Mouse (Mus musculus) regulatory T cell (primary cell): ENCODE measurements around the gene Il25.

Experiments
- in situ Hi-C: fragments of 300-600 bp; cut with MboI, MseI; formaldehyde crosslinking; loops from one replicate; pipeline ENCODE4 v1.15.1; 2025; ENCODE audit warnings: high pct_unique_total_duplicates

The Il25 gene

DNA sequence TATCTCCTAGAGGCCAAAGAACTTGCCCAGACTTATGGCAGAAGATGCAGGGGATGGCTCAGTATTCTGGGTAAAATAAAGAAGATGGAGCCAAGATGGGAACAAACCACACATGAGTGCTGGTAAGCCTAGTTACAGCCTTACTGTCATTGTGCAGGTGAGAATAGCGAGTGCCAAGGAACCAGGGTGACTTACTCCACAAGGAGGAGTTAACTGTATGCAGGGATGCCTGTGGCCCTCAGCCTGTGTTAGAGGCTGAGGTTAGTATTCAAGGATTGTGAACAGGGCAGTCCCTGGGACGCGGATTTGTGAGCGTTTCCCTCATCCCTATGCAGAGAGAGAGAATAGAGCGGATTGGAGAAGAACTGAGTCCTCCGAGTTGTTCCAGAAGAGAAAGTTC is 19.1 kb downstream of the Il25 start:
- in situ Hi-C loops: loop anchor here (25.0 kb wide), 1 partner anchor 1061 kb away; the partner anchor contains the start of gene Mcpt1

DNA sequence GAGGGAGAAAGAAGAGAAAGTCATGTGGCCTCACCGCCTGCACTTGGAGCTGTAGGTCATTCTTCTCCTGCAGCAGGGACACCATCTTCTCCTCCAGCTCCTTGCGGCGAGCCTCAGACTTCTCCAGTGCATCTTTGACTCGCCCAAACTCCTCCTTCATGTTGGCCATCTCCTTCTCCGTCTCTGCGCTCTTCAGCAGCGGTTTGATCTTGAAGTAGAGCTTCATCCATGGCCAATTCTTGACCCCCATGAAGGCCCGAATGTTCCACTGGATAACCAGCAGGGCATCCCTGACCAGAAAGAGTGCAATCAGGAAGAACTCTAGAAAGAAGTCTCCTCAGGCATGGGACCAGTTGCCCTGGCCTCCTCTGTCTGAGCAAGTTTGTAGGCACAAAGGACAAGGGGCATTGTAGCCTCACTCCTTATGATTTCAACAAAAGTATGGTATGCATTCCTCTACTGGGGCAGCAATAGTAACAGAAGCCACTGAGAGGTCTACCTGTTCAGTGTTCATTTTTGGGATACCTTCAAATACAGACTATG is 21.2 kb downstream of the Il25 start:
- in situ Hi-C loops: loop anchor here (25.0 kb wide), 1 partner anchor 1059 kb away; the partner anchor contains the start of gene Mcpt1

DNA sequence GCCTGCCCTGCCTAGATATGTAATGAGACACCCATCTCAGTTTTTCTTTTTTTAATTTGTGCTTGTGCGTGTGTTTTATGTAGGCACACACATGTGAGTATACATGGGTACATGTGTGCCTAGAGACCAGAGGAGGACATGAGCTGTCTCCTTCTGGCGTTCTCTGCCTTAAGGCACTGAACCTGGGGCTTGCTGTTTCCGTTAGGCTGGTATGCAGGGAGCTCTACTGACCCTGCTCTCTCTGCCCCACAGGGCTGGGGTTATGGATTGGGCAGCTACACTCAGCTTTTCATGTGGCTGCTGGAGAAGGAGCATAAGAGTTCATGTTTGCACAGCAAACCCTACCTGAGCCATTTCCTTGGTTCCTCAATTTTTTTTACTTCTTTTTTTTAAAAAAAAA is 22.0 kb downstream of the Il25 start:
- in situ Hi-C loops: loop anchor here (25.0 kb wide), 1 partner anchor 1058 kb away; the partner anchor contains the start of gene Mcpt1

GRCm38 (mm10) chr14:54955481-54955880 is 23.0 kb downstream of the Il25 start:
- in situ Hi-C loops: loop anchor here (25.0 kb wide), 1 partner anchor 1057 kb away; the partner anchor contains the start of gene Mcpt1

DNA sequence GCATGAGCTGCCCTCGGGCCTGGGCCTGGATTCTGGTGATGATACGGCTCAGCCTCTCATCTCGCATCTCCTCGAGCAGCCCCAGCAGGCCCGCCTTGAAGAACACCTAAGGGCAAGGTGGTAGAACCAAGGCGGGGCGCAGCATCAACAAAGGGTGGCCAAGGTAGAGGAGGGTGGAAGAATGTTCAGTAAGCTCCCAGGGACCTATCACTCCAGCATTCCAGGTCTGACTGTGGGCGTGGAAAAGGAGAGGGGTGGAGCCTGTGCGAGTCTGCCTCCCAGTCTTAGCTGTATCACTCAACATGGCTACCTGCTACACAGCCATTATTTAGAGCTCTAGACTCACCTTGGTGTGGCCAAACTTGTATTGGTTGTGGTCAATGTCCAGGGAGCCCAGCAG is 24.0 kb downstream of the Il25 start:
- in situ Hi-C loops: loop anchor here (25.0 kb wide), 1 partner anchor 1056 kb away; the partner anchor contains the start of gene Mcpt1

- in situ Hi-C loops: loop anchor here (25.0 kb wide), 1 partner anchor 1054 kb away; the partner anchor contains the start of gene Mcpt1
These were observed 26.0 kb downstream of the Il25 start for GRCm38 (mm10) chr14:54958503-54958902.

- in situ Hi-C loops: loop anchor here (25.0 kb wide), 1 partner anchor 1053 kb away; the partner anchor contains the start of gene Mcpt1
These were observed 26.7 kb downstream of the Il25 start for GRCm38 (mm10) chr14:54959197-54959596.

DNA sequence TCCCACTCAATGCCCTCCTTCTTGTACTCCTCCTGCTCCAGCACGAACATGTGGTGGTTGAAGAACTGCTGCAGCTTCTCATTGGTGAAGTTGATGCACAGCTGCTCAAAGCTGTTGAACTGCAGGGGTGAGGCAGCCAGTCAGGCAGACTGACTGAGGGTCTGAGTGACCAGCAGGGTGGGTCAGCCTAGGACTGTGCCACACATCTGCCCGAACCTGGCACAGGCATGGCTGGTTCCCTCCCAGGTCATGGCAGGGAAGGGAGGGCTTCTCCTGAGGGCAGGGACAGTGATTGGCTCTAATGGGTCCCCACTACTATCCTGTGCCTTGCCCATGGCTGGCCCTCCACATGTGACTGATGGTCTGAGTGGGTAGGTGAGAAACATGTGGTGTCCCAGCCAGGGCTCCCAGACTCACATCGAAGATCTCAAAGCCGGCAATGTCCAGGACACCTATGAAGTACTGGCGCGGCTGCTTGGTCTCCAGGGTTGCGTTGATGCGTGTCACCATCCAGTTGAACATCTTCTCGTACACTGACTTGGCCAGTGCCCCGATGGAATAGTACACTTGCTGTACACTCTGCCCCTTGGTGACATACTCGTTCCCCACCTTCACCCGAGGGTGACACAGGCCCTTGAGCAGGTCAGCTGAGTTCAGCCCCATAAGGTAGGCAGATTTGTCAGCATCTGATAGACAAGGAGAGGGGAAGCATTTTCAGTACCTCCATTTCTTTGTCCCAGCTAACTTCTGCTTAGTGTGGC is 27.5 kb downstream of the Il25 start:
- in situ Hi-C loops: loop anchor here (25.0 kb wide), 1 partner anchor 1052 kb away; the partner anchor contains the start of gene Mcpt1

DNA sequence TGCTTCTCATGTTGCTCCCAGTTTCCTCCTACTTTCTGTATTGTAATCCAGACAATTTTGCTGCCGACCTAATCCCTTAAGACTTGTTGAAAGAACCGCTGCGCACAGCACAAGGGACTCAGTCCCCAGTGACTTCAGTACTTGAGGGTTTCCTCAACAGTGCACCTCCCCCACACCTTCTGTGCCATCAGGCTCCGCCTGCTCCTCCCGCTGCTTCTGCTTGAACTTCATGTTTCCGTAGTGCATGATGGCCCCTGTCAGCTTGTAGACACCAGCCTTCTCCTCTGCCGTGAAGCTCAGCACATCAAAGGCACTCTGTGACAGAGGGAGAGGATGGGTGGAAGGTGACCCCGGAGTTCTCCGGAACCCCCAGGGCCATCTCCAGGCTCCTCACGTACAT is 28.3 kb downstream of the Il25 start:
- in situ Hi-C loops: loop anchor here (25.0 kb wide), 1 partner anchor 1052 kb away; the partner anchor contains the start of gene Mcpt1

DNA sequence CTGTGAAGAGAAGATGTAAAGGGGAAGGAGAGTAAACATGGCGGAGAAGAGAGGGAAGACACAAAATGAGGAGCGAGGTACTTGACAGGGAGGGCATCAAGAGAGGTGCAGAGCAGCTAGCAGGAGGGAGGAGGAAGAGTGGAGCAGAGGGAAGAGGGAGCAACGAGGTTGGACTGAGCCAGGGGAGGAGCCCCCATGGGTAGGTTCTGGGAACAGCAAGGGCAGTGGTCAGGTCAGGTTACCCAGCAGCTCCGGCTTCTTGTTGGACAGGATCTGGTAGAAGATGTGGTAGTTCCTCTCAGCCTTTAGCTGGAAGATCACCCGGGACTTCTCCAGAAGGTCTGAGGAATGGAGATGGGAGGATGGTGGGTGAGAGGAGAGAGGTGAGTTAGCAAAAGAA is 29.0 kb downstream of the Il25 start:
- in situ Hi-C loops: loop anchor here (25.0 kb wide), 1 partner anchor 1051 kb away; the partner anchor contains the start of gene Mcpt1

- in situ Hi-C loops: loop anchor here (25.0 kb wide), 1 partner anchor 1050 kb away; the partner anchor contains the start of gene Mcpt1
These were observed 30.2 kb downstream of the Il25 start for GRCm38 (mm10) chr14:54962714-54963113.

DNA sequence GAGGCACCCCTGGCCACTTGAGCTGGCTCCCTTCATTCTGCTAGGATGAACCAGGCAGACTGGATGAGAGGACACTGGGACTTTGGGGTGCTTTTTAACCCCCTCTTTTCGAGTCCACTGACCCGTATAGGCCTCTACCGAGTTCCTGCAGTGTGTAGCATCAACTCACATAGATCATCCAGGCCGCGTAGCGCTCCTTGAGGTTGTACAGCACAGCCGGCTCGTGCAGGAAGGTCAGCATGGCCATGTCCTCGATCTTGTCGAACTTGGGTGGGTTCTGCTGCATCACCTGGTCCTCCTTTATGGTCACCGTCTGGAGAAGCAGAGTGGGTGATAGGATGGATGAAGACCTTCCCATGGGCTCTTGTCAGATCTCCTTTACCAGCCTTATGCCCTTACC is 31.2 kb downstream of the Il25 start:
- in situ Hi-C loops: loop anchor here (25.0 kb wide), 1 partner anchor 1049 kb away; the partner anchor contains the start of gene Mcpt1

GRCm38 (mm10) chr14:54965044-54965443 is 32.5 kb downstream of the Il25 start:
- in situ Hi-C loops: loop anchor here (25.0 kb wide), 1 partner anchor 1047 kb away; the partner anchor contains the start of gene Mcpt1

DNA sequence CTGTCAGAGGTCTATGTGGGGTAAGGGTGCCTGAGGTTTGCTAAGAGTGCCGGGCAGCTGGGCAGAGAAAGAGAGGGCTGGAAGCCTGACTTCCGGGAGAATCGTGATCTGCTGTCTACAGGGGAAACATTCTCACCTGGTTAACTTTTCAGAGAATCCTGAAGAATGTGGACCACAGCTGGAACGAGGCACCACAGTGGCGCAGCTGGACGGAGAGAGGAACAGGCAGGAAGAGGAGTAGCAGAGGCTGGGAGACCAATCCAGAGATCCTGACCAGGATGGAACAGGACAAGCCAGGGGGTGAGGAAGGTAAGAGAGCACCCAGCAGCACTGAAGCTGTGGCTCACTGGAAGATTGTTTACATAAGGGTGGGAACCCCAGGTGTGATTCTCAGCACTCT is 33.1 kb downstream of the Il25 start:
- in situ Hi-C loops: loop anchor here (25.0 kb wide), 1 partner anchor 1047 kb away; the partner anchor contains the start of gene Mcpt1

- in situ Hi-C loops: loop anchor here (25.0 kb wide), 1 partner anchor 1046 kb away; the partner anchor contains the start of gene Mcpt1
These were observed 34.0 kb downstream of the Il25 start, which contains the start of gene Myh6 for GRCm38 (mm10) chr14:54966320-54966977. Myh6 (minus strand) TSS chr14:54966927.

DNA sequence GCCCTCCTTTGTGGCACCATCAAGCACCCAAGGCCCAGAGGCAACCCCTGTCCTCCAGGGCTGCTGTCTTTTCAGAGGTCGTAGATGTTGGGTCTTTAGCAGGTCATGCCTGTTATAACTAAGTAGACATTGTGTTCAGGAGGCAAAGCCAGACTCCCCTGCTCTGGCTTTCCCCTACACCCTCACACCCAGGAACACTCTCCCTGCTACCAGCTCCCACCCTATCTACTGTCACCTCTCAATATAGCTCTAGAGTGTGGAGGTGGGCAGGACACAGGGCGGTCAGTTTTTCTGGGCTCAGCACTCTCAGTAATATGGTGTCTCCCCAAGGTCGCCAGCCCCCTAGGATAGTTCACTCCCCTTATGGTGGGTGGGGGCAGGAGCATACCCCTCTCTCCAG is 35.4 kb downstream of the Il25 start:
- in situ Hi-C loops: loop anchor here (25.0 kb wide), 1 partner anchor 1044 kb away; the partner anchor contains the start of gene Mcpt1

DNA sequence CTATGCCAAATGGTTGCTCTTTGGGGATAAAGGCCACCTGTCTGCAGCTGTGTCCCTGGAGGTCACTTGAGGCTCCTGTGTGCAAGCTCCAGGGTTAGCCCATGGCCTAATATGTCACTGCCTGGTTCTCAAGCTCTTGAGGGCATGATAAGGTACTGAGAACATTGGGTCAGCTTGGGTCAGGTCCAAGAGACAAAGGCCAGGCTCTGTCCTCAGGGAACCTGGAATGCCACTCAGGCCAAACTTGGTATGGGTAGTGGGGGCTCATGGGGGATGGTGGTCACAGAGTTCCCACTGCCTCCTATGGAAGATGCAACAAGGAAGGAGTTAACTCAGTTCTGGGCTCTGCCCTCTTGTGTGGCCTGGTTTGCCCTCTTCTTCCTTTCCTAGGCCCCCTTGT is 35.8 kb downstream of the Il25 start:
- in situ Hi-C loops: loop anchor here (25.0 kb wide), 1 partner anchor 1044 kb away; the partner anchor contains the start of gene Mcpt1

GRCm38 (mm10) chr14:54972786-54973185 is 40.3 kb downstream of the Il25 start:
- in situ Hi-C loops: loop anchor here (10.0 to 25.0 kb wide), 2 partner anchors 1040 to 1382 kb away; partner anchors contain the start of gene Mcpt1

DNA sequence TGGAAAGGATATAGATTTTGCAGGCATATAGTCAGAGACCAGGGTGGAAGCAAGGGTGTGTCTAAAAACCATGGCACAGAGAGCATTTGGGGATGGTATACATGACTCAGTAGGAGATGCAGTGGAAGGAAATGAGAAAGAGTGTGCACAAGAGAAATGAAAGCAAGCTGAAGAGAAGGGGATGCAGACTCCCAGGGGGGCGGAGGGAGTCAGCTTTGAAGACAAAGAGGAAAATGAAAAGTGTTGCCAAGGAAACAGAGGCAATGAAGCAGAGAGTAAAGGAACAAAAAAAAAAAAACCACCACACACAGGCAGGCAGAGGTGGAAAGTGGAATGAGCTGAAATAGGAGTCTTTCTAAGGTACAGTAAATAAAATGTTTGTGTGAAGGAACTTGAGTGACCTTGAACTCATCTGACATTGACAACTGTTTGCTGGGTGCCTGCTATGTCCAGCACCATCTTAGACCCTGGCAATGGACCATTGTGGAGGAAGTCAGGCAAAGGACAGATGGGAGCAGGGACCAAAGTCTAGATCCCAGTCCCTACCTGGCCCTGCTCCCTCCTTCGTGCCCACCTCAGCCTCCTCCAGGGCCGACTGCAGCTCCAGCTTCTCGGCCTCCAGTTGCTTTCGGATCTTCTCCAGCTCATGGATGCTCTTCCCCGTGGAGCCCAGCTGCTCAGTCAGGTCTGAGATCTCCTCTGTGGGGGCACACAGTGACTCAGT is 41.7 kb downstream of the Il25 start:
- in situ Hi-C loops: loop anchor here (10.0 to 25.0 kb wide), 2 partner anchors 1038 to 1381 kb away; partner anchors contain the start of gene Mcpt1

DNA sequence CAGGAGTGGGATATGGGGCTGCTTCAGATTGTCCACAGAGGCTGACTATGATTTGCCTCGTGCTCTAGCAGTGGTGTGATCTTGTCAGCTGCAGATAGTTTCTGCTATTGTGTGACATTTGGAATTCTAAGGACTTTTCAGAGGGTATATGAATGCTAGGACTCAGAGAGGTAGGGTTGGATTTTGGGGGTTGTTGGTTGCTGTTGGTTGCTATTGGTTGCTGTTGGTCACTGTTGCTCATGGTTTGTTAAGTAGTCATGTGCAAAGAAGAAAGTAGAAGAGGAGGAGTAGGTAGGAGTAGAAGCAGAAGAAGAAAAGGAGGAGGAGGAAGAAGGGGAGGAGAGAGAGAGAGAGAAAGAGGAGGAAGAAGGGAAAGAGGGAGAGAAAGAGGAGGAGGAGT is 44.1 kb downstream of the Il25 start, which contains the start of gene Gm17428:
Gm17428 (plus strand) TSS at position 301 of the 400 bp plus-strand sequence.
- in situ Hi-C loops: loop anchor here (10.0 kb wide), 1 partner anchor 1378 kb away; no protein-coding TSS in a partner anchor
